Mouse (Mus musculus): Measurements from ENCODE around the gene Serpinb9.
"Not testable (repeated sequence)": the region's sequence is repeated elsewhere in the genome, so short reads cannot be mapped to it uniquely, and the experiment has no call there.

The Serpinb9 gene

GRCm38 (mm10) chr13:33002950-33003349 lies at the start of gene Serpinb9:
TSS of gene Serpinb9 (plus strand) at chr13:33003250.
- no peak for DNase-seq

- DNase-seq, result no peak
These were observed 46.5 kb upstream of the Serpinb9 start for GRCm38 (mm10) chr13:32956537-32956936.

- DNase-seq, result no peak
These were observed 45.1 kb upstream of the Serpinb9 start for GRCm38 (mm10) chr13:32957917-32958316.

GRCm38 (mm10) chr13:32958521-32958920 lies 44.5 kb upstream of the Serpinb9 start:
- not testable (repeated sequence) for DNase-seq

GRCm38 (mm10) chr13:32963990-32964753 lies 38.9 kb upstream of the Serpinb9 start:
- DNase-seq, result no peak

GRCm38 (mm10) chr13:32964989-32965811 lies 37.9 kb upstream of the Serpinb9 start, which contains the start of gene Serpinb6b:
TSS of gene Serpinb6b (plus strand) at chr13:32965209.
- peak; percentile 72 for DNase-seq

GRCm38 (mm10) chr13:32966116-32966515 lies 36.9 kb upstream of the Serpinb9 start:
- peak; percentile 27 for DNase-seq

GRCm38 (mm10) chr13:32967233-32967632 lies 35.8 kb upstream of the Serpinb9 start:
- no peak for DNase-seq

- DNase-seq, result no peak
These were observed 34.6 kb upstream of the Serpinb9 start for GRCm38 (mm10) chr13:32968353-32968984.

- no peak for DNase-seq
These were observed 33.9 kb upstream of the Serpinb9 start for GRCm38 (mm10) chr13:32968996-32969640.

GRCm38 (mm10) chr13:32969641-32970040 lies 33.4 kb upstream of the Serpinb9 start:
- no peak for DNase-seq

GRCm38 (mm10) chr13:32970776-32971175 lies 32.3 kb upstream of the Serpinb9 start:
- no peak for DNase-seq

GRCm38 (mm10) chr13:32974268-32974667 lies 28.8 kb upstream of the Serpinb9 start:
- DNase-seq, result no peak

GRCm38 (mm10) chr13:32974889-32975460 lies 28.1 kb upstream of the Serpinb9 start:
- no peak for DNase-seq

- DNase-seq, result no peak
These were observed 27.3 kb upstream of the Serpinb9 start for GRCm38 (mm10) chr13:32975710-32976109.

- DNase-seq, result no peak
These were observed 20.5 kb upstream of the Serpinb9 start for GRCm38 (mm10) chr13:32982556-32983042.

GRCm38 (mm10) chr13:32986256-32986655 lies 16.8 kb upstream of the Serpinb9 start:
- DNase-seq, result no peak

GRCm38 (mm10) chr13:32993152-32993893 lies 9.7 kb upstream of the Serpinb9 start:
- peak; percentile 21 for DNase-seq

GRCm38 (mm10) chr13:32993894-32994242 lies 9.2 kb upstream of the Serpinb9 start:
- DNase-seq, result no peak

GRCm38 (mm10) chr13:32995051-32995450 lies 8.0 kb upstream of the Serpinb9 start:
- no peak for DNase-seq

GRCm38 (mm10) chr13:33001341-33001740 lies 1.7 kb upstream of the Serpinb9 start:
- DNase-seq, result no peak

Data from thymus, postnatal 25 days (tissue).